Mouse (Mus musculus) frontal cortex, adult 2 months (tissue): Measurements from ENCODE around the gene Adgrg5. TPM values are rescaled to one million over a fixed set of nuclear protein-coding genes. Genes with fewer than 3 reads are reported as not detected.
A peak's percentile ranks its signal among the peaks of the same experiment; 100 is the strongest.

Source experiments
- DNase-seq, 2 experiments: peaks; one replicate each; pipeline ENCODE4 v3.0.0; 2022; ENCODE audit warnings: low spot score in 1 of 2; ENCODE audit errors: extremely low spot score in 1 of 2
- polyA plus RNA-seq: library from polyadenylated mRNA; depleted of rRNA; stranded (reverse); fragments of >200 nt; gene quantifications from 2 replicates; pipeline ENCODE4 v1.2.3, GENCODE M21; 2012; rRNA removed

Gene Adgrg5
- polyA plus RNA-seq = 0.04 and 0.06 TPM in 2 replicates

DNA sequence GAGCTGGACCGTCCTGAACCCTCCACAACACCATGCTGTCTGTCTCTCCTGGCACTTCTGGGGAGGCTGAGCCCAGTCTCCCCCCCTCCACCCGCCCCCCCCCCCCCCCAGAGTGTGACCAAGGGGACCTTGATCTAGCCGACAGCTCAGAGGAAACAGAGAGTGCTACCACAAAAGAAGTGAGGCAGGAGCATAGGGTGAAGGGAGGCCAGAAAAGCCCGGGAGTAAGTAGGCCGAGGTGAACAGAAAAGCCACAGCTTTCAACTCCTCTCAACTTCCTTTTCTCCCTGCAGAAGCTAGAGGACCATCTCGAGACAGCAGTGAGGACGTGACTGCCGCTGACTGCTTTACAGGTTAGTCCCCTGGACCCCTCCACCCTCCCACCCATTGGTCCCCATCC, at the start of gene Adgrg5:
Adgrg5 (plus strand) TSS at position 290 of the 400 bp plus-strand sequence.
- no peak for DNase-seq

DNA sequence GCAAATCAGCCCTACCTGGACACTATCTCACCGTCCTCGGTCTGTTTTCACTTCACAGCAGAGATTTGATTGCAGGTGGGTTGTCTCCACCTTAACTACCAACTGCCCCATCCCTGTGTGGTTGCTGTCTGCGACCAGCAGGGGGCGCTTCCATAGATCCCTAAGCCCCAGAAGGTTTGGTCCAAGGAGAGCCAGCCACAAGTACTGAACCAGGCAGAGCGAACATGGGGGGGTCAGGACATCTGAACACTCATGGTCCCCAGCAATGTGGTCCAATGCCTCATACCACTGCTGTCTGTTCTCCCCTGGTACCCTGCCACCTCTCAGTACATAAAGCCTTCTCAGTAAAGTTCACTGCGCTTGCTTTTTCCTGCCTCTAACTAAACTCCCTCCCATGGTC, 49.1 kb upstream of the Adgrg5 start:
- DNase-seq = peak in 1 of 2 experiments; percentile 81

DNA sequence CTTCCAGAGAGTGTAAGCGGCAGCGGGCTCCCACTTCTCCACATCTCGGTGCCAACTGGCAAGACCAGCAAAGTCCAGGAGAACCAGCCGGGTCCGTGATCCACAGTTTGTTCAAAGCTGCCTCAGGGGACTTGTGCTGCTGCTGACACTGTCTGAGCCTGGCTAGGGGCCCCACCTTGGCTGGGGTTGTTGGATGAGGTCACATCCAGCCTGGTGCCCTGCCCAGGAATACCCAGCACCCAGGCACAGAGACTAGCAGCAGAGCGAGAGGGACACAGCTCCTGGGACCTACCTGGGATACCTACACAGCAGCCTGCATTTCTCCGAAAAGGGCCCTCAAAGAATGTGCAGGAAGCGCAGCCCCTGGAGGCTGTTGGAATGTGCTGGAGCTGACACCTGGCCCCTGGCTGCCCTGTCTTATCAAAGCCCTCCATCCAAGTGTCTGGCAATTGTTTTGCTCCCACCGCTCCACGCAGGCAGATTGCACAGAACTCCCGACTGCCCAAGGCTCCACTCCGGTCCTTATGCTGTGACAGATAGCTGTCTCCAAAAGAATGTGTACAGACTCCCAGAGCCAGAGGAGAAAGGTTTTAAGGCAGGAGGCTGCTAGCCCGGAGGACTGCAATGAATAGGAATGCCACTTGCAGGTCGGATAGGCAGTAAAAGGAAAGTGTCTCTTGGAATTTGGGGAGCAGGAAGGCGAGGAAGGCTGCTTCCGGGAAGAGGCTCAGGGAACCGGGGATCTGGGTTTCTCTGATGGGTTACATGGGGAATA, 48.2 kb upstream of the Adgrg5 start:
- no peak for DNase-seq

DNA sequence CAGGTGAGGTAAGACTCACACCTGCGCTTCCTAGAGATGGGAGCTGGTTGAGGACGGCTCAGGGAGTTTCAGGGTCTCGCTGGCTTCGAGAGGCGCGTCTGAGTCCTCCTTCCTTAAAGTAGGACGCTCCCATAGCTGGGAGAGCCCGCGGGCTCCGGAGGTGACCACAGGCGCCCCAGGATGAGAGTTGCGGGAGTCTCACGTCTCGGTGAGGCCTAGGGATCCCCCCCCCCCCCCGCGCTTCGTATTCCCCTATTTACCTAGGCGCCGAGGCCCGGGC, 47.7 kb upstream of the Adgrg5 start:
- no peak for DNase-seq

DNA sequence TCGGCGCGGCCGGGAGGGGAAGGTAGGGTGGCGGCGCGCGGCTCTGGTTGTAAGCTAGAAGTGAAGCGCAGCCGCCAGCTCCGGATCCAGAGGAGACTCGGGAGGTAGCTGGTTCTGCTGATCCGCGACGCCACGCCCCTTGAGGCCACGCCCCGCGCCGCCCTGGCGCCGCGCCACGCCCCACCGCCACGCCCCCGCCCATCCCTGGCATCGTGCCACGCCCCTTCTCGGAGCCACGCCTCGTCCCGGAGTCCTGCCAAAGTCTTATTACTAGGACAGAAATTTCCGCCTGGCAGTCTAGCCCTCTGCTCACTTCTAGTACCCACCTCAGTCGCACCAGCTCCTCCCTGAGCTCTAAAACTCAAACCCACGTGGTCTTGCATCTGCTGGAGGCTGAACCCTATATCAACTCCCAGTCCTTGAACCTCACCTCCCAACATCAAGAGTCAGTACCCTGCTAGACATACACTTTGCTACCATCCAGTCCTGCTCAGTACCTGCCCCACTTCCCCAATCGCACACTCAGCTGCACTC, 47.2 kb upstream of the Adgrg5 start, which contains the start of gene Dok4:
Dok4 (minus strand) TSS at position 134 of the 534 bp plus-strand sequence.
- peak in 1 of 2 experiments; percentile 76 for DNase-seq

DNA sequence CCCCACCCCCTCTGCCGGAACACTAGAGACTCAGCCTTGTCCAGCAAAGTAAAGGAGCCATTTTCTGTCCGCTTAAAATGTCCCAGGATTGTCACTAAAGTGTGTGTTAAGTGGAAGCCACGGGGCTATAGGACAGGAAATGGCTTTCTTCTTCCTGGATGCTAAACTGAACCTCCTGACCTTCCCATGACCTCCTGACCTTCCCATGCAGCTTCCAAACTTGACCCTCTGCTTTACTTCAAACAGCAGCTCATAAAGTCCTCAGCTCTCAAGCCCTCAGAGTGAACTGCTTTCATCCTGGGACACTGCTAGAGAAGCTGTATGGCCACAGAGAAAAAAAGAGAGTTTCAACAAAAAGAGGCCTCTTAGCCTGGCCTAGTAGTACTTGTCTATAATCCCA, 46.7 kb upstream of the Adgrg5 start:
- no peak for DNase-seq

DNA sequence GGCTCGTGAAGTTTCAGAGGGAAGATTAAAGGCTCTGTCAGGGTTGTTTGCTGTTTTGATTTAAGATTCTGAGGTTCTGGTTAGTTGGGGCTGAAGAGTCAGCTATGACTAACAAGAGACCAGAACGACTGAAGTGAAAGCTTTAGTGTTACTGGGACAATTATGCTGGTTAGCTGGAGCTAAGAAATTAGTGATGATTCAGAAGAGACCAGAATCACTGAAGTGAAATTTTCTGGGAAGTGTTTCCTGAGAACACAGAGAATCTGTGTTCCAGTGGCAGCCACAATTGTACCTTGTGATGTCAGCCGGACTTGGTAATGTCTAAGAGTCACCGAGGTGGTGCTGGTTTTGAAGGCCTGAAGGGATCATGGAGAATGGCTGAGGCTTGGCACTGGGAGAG, 42.8 kb upstream of the Adgrg5 start:
- DNase-seq = no peak

DNA sequence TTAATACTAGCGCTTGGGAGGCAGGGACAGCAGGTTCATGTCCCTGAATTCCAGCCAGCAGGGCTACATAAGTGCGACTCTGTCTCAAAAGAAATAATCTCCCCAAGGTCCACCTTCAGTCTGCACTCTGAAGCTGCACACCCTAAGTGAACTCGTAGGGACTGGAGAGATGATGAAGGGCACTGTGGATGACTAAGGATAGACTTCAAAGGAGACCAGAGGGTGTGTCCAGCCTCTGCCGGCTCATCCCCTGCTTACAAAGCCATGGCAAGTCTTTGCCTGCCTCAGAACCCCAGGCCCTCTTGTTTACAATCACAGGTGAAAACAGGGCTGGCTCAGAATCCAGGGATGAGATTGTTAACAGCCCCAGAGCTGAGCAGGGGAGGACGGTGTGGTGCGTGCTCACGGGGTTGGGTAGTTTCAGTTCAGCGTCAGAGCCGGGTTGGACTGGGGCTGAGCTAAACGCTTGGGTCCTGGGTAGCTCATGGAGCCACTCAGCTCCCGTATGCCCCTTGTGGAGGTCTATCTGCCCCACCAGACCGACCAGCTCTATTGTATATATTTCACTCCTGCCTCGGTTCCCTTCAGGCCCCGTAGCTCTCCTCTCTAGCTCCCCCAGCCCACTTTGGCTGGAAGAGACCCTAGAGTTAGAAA, 35.0 kb upstream of the Adgrg5 start:
- no peak for DNase-seq

DNA sequence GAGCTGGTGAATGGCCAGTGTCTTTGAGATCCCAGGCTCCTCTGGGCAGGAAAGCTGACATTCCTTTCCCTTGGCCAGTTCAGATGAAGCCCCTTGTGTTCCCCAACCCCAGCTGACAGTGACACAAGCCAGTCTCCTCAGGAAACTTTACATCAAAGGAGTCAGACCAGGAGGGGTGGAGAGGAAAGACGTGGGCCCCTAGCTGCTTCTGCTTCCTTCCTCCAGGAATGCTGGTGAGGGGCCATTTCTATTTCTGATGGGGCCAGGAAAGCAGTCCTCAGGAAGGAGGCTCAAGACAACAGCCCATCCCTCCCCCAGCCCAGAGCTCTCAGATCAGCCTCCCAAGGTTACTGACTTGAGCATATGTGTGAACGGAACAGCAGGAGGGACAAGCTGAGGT, 30.6 kb upstream of the Adgrg5 start:
- DNase-seq = no peak

DNA sequence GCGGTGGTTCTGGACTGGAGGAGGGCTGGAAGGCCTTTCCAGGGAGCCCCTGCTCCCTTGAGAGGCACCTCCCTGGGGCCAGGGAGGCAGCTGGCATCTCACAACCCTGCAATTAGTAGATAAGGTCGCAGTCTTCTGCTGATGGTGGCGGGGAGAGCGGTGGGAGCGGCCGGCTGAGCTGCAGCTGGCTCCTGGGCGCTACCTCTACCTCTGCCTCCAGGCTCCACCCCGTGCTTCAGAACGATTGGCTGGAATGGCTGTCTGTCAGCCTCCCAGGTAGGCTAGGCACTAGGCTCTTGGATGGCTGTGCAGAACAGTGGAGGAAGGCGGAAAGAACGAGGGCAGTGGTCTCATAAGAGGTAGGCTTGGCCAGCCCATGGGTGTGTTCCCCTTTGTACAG, 24.2 kb upstream of the Adgrg5 start:
- no peak for DNase-seq

DNA sequence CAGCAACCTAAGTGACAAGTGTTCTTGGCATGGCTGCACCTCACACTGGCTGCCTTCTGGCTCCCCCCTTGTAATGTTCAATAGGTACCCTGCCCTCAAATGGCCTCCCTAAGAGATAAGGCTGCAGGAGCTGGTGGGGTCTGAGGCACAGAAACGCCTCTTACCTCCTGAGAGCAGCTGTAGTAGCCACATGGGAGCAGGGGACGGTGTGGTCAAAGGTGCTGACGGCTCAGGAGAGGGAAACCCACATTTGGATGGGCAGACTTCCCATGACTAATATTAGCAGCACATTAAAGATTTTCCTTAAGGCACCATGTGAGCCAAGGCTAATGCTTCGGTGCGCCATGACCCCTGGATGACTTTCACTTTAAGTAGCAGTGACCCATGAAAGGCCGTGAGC, 22.9 kb upstream of the Adgrg5 start:
- DNase-seq = no peak

DNA sequence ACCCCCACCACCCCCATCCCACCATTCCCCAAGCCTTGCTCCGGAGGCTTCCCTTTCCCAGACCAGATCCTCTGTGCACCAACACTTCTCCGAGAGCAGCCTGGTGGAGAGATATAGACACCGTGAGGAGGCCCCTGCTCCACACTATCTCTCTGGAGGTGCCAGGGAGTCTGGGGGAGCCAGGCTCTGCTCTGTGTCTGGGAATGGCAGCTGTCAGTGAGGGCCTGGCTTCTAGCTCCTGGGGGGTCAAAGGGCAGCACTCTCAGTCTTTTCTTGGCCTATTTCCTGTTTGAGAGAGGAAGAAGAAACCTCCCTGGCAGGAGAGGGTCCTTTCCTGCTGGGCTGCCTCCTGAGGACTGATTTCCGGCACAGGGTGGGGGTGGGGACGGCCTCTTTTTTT, 22.5 kb upstream of the Adgrg5 start:
- no peak for DNase-seq

DNA sequence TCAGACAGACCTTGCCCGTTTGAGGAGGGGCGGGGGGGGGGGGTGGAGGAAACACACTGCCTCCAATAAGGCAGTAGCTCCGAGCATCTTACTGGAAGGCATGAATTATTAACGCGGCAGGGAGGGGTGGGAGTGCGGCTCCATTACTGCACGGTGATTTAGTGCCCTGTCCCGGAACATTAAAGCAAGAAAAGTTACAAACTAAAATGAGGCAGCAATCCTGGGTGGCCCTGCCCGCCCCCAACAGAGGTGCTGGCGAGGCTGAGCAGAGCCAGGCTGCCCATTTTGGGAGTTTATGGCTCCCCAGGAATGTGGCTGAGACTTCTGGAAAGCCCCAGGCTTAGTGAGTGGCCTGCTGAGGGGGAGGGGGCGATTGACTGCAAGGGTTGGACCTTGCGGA, 19.8 kb upstream of the Adgrg5 start:
- DNase-seq = no peak

DNA sequence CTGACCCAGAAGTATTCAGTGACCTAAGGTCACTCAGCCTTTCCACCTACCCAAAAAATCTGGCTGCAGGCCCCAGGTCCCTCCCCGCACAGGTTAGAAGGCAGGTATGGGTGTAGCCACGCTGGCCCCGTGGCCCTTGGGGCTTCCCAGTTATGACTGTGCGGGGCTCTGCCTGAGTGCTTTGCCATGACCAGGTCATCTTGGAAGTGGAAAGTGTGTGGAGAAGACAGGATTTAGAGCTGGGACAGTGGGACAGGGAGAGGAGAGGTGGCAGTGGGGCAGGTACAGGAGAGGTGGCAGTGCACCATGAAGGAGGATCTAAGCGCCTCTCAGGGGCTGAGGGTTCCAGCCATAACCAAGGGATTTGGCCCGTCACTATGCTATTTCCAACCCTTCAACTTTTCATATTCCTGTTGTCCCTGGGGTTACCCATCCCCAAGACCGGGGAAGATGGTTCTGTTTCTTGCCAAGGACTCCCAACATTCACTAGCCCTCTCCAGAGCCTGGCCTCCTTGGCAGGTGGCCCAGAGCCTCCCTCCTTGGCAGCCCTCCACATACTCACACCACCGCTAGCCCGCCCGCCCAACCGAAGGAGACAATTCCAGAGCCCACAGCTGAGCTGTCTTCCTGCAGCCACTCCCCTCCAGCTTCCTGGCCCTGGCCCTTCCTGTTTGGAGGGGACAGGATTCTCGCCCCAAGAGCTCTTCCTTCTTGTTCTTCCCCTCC, 18.9 kb upstream of the Adgrg5 start:
- DNase-seq = peak in 1 of 2 experiments; percentile 60

DNA sequence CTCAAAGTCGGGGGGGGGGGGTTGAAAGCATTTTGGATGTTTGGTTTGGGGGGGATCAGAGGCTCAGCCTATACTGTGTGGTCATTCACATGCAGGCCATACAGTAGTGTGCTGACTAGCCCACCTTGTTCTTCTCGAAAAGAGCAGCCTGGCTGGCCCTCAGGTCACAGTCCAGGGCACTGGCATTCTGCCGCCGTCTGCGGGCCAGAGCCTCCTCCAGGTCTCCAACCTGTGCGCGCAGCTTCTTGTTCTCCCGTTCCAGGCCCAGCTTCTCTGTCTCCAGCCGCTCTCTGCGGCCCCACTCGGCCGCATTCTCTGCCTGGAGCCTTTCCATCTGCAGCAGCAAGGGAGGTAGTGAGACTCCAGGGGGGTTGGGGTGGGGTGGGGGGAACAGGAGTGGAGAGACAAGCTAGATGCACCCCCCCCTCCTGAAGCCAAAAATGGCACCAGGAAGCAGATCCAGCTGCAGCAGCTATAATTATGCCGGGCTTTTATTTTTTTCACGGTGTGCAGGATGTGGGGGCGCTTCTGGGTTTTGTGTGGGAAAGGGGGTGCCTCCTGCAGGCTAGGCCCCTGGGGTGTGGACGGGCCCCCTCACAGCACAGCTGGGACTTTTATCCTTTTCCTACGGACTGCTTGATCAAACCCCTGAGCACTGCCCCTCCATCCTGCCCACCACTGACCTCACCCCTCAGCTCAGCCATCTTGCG, 15.7 kb upstream of the Adgrg5 start:
- peak in 1 of 2 experiments; percentile 37 for DNase-seq

DNA sequence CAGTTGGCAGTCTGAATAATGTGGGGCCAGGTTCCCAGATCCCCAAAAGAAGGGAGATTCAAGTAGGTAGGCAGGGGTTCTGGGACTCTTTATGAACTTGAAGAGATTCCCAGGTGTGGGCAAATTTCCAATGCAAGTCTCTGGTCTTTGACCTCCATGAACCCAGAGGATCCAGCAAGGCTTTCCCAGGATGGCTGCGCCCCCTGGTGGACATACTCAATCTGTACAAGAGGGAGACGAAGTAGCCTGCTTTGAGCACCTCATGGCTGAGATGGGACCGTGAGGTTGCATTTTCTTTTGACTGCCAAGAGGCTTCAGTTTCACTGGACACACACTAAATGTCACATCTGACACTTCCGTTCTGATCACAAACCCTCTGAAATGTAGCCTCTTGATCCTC, 14.6 kb upstream of the Adgrg5 start:
- DNase-seq = peak in 1 of 2 experiments; percentile 87

DNA sequence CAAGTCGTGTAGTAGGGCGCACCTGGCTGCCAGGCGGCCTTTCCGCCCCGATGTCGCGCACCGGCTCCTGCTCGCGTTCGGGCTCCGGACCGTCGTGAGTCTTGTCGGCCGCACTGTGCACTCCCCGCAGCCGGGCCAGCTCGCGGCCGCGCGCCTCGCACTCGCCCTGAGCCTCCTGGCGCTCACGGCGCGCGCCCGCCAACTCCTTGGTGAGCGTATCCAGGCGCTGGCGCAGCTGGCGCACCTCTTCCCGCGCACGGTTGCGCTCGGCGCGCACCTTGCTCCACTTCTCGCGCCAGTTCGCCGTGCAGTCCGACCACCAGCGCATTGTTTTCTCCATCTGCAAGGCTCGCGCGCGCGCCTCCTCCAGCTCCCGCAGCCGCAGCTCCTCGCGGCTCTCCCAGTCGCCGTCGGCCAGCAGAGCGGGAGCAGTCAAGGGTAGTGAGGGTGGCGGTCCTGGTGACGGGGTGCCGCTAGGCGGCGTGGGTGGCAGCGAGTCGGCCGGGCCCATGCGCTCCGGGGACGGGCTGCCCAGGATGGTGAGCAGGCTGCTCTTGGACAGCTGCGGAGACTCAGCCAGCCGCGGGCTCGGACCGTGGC, 10.3 kb upstream of the Adgrg5 start:
- peak in 1 of 2 experiments; percentile 47 for DNase-seq

DNA sequence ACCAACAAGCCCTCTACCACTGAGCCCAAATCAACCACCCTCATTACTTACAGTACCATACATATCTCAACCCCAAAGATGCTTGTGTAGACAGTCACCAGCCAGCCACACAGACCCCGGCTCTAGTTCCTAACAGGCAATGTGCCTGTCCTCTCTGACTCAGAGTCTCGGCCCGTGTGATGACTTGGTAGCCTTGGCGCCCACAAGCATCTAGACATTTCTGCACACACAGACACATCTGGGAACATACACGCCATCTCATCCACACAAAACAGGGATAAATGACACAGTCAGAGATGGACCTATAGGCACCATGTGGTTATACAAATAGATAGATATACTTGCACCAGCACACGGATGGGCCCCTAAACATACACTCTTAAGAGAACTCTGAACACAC, 9.2 kb upstream of the Adgrg5 start:
- no peak for DNase-seq

DNA sequence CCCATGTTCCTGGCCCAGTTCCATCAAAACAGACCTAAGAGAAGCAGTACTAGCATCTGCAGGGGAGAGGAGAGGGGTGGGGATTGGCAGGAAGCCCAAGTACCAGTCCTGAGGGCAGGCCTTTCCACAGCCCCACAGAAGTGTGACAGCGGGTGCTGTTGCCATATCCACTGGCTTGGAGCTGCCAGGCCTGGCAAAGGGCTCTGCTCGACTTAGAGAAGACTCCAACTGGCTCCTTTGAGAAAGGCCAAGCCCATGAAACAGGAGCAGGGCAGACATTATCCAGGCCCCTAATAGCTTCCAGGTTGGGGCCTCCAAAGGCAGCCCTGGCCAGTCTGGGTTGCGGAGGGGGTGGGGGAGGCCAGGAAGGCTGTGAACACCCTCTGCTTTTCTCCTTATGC, 8.8 kb upstream of the Adgrg5 start:
- DNase-seq = no peak

DNA sequence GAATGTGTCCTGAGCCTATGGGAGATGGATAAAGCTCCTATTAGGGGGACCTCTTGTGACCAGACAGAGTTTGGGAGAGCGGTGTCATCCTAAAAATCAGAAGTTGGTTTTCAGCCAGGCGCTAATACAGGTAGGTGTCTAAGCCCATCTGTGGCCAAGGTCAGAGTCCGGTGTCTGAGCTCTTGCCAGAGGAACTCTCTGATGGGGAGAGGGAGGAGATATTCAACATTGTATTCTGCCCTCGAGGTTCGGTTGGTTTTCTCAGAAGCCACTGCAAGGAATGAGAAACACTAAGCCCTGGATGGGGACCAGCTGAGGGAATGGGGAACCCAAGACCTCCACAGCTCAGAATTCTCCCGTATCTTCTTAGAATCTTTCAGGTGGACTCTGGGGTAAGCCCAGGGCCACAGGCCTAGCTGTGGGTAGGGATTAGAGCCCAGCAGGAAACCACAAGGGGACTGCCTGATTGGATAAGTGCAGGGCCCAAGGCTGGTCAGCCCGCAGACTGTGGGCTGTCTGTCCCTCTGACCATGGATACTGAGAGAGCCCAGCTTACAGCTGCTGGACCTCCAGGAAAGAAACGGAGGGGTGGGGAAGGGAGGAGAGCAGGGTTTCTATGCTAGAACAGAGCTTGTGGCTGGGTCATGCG, 7.1 kb upstream of the Adgrg5 start:
- DNase-seq = no peak
